Mouse (Mus musculus) adrenal gland, adult (tissue): ENCODE data around the gene Znrf4.
A peak's percentile ranks its signal among the peaks of the same experiment; 100 is the strongest.

ENCODE experiments used
- DNase-seq, 2 experiments: peaks; one replicate each; pipeline ENCODE4 v3.0.0; 2022 to 2023; ENCODE audit warnings: low spot score in 1 of 2; ENCODE audit not compliant: inconsistent age in 2 of 2

The Znrf4 gene

DNA sequence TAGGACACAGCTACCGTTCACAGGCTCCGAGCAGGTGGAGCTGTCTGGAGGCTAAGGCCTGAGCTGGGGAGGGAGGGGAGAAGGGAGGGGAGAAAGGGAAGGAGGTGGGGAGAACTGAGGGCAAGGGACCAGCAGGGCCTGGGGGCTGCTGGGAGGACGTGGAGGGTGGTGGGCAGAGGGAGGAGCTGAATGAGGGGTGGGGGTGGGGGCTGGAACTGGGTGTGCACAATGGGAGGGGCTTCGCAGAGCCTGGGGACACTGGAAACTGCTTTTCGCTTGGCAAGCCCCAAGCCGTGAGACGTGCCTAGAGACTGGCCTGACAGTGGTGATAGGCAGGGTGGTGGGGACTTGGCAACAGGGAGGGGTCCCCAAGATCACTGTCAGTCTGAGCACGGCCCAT is 43.0 kb downstream of the Znrf4 start:
- DNase-seq, result no peak

GRCm38 (mm10) chr17:56468870-56469269 is 43.4 kb downstream of the Znrf4 start:
- peak; percentile 44 to 57 for DNase-seq

- no peak for DNase-seq
Measured at GRCm38 (mm10) chr17:56468380-56468779, 43.9 kb downstream of the Znrf4 start.

GRCm38 (mm10) chr17:56467456-56467884 is 44.8 kb downstream of the Znrf4 start:
- DNase-seq, result peak in 1 of 2 experiments; percentile 32

- no peak for DNase-seq
Measured at GRCm38 (mm10) chr17:56466747-56467146, 45.5 kb downstream of the Znrf4 start.

DNA sequence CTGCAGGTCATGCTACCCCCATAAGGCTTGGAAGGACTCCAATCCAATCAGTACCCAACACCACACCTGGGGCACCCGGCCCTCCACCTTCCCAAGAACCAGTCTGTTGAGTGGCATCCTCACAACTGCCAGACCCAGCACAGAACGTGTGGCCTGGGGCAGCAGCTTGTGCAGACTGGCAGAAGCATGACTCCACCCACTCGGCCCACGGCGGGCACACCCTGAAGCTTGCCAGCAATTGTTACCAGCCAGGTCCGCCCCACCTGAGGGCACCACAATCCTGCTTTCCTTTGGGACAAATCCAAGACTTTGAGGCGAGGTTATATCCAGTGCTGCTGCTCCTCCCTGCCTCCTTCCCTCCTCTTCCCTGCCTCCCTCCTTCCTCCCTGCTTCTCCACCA is 47.4 kb downstream of the Znrf4 start:
- DNase-seq, result peak in 1 of 2 experiments; percentile 33

- DNase-seq, result no peak
Measured at GRCm38 (mm10) chr17:56464345-56464744, 47.9 kb downstream of the Znrf4 start.

DNA sequence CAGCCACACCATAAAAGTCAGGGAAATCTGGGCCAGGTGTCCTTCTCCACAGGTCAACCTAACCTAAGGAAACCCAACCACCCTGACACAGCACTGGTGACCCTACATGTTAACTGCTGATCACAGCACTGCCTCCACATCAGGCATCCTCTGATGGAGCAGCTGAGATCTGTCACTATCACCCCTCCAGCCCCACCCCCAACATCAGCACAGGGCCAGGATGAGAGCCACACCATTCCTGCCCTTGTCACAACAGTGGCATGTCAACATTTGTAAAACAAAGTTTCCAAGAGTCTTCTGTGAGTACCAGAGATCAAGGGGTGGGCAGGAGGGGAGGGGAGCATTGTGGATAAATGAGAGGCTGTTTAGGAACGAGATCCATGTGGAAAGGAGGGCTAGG is 48.7 kb downstream of the Znrf4 start:
- DNase-seq, result no peak

- no peak for DNase-seq
Measured at GRCm38 (mm10) chr17:56462835-56463455, 49.3 kb downstream of the Znrf4 start.

DNA sequence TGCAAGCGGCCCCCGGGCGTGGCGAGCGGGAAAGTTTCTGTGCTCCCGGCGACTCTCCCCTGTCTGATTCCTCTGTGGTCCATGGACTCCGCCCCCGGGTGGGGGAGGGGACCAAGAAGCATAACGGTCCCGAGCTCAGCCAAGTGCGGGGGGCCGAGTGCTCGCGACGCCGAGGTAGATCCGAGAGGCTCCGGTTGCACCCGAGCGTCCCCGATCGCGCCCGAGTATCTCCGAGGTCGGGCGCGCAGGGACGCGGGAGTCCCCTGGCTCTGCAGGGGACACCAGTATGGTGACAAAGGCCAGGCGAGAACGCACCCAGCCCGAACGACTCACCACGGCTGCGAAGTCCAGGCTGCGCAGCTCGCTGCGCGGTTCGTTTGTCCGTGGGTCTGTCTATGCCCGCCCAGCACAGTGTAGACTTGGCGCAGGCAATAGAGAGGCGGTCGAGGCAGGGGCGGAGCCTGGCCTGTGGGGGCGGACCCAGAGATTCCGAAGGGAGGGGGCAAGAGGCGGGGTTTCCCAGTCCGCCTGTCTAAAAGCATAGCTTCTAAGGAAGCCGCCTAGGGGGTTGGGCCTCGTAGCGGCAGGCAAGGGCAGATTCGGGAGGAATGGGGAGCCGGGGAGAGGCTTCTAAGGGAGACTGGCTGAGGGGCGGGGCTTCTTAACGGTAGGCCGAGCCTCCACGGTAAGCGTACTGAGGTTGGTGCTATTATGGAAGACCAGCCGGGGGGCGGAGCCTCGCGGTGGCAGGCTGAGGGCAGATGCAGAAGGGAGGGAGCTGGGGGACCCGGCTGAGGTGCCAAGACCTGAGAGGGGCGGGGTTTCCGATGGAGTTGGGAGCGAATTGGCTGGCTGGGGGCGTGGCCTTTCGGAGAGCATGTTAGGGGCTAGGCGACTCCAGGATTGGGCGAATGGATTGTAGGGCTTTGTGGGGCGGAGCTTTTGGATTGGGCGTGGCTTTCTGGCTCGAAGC is 50.2 kb downstream of the Znrf4 start:
- DNase-seq, result peak; percentile 100
